Comparison of ENCODE assay signal across 28 mouse cellular contexts in the genomic region with DNA sequence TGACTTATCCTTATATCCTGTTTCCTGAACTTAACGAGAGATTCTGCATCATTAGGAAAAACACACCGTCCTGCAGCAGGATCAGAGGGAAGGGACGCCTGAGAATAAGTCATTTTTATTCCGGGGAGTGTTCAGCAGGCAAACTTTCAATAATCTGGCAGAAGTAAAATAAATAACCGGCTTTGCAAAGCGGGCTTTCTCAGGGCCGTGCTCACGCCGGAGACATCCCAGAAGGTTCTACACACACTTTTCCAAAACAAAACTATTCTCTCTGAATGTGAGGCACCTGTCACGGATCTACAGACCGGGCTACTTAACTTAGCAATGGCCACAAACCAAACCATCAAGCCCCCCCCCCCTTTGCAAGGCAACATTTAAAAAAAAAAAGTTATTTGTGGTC.
DNase-seq lines count a peak whose midpoint lies in the region; ATAC-seq lines count a peak whose summit lies in the region.
"Had no signal": no experiment of that assay in that cellular context is flagged by ENCODE, and none has a peak within 500 bp of the region (broad histone marks: within the 10 kb centered on the region; RNA-seq: fewer than 3 reads in every experiment).

No protein-coding gene starts in this region.

- no peaks in the 10 kb centered on the region for H3K27me3 ChIP-seq in heart, embryonic 10.5 days (ENCODE audit: insufficient read depth, poor library complexity, severe bottlenecking)
- H3K27me3 ChIP-seq in limb, embryonic 10.5 days (ENCODE audit: low read depth, poor library complexity, severe bottlenecking): no peaks in the 10 kb centered on the region
- peaks cover 11% of the 10 kb centered on the region; the same call in 1 of the 2 replicates for H3K27me3 ChIP-seq in limb, embryonic 12.5 days
- H3K27me3 ChIP-seq: CH12.LX; embryonic facial prominence, embryonic 13.5 days; embryonic facial prominence, embryonic 15.5 days; forebrain, embryonic 12.5 days had no signal

- peak overlapping the region; percentile 30 for H3K4me2 ChIP-seq in limb, embryonic 12.5 days
- H3K4me2 ChIP-seq: embryonic facial prominence, embryonic 13.5 days; embryonic facial prominence, embryonic 15.5 days; forebrain, embryonic 12.5 days had no signal

- ATAC-seq in limb, embryonic 12.5 days (ENCODE audit: insufficient number of reproducible peaks, insufficient read depth, low FRiP score, low TSS enrichment, low read depth): no peak
- ATAC-seq: activated CD4-positive, CD25-positive, alpha-beta regulatory T cell, adult 4 months; CD4-positive, CD25-positive, alpha-beta regulatory T cell, adult 4 months; forebrain, embryonic 14.5 days; forebrain, embryonic 16.5 days; Patski had no signal

- peak; percentile 55 for DNase-seq in heart, adult 11 months
- no peak for DNase-seq in heart, embryonic 10.5 days (ENCODE audit: low spot score)
- peak; percentile 55 for DNase-seq in limb, embryonic 10.5 days (ENCODE audit: low spot score)
- DNase-seq in layer of hippocampus, adult 18-20 months (ENCODE audit: low spot score in 2 of 2): no peak
- DNase-seq in right cerebral cortex, postnatal 4 days: no peak
- DNase-seq: adrenal gland, adult 8-10 months; adrenal gland, postnatal 14 days; adrenal gland, postnatal 36 days; B cell, adult 2 months; cerebellum, adult 11-12 months; cerebellum, adult 2 months; cerebellum, adult 9-11 months; cerebellum, postnatal 14 days; cerebellum, postnatal 36 days; embryo, embryonic 11 days had no signal

- H3K9me3 ChIP-seq in heart, embryonic 10.5 days: no peaks in the 10 kb centered on the region
- H3K9me3 ChIP-seq in limb, embryonic 10.5 days (replicated peaks): no peaks in the 10 kb centered on the region
- no peaks in the 10 kb centered on the region for H3K9me3 ChIP-seq in limb, embryonic 12.5 days
- H3K9me3 ChIP-seq: embryonic facial prominence, embryonic 13.5 days; embryonic facial prominence, embryonic 15.5 days; forebrain, embryonic 10.5 days; forebrain, embryonic 12.5 days; G1E had no signal

- no peak overlapping the region for H3K27ac ChIP-seq in heart, embryonic 10.5 days
- H3K27ac ChIP-seq in limb, embryonic 10.5 days: peak overlapping the region; percentile 80
- no peak overlapping the region for H3K27ac ChIP-seq in limb, embryonic 12.5 days
- H3K27ac ChIP-seq: embryonic facial prominence, embryonic 13.5 days; embryonic facial prominence, embryonic 15.5 days; forebrain, embryonic 10.5 days; forebrain, embryonic 12.5 days had no signal

- no peak overlapping the region for H3K4me3 ChIP-seq in heart, embryonic 10.5 days
- no peak overlapping the region for H3K4me3 ChIP-seq in limb, embryonic 10.5 days
- no peak overlapping the region for H3K4me3 ChIP-seq in limb, embryonic 12.5 days (replicated peaks)
- H3K4me3 ChIP-seq: embryonic facial prominence, embryonic 13.5 days; embryonic facial prominence, embryonic 15.5 days; erythroblast, embryonic 14.5 days; forebrain, embryonic 10.5 days; forebrain, embryonic 12.5 days had no signal

- WGBS in heart, embryonic 10.5 days: 83% methylated on average over 11 of the region's 11 CpGs
- 36% methylated on average over 11 of the region's 11 CpGs for WGBS in limb, embryonic 10.5 days
- 9% methylated on average over 11 of the region's 11 CpGs for WGBS in limb, embryonic 12.5 days

- no peaks in the 10 kb centered on the region for H3K36me3 ChIP-seq in heart, embryonic 10.5 days
- H3K36me3 ChIP-seq in limb, embryonic 10.5 days: no peaks in the 10 kb centered on the region
- no peaks in the 10 kb centered on the region for H3K36me3 ChIP-seq in limb, embryonic 12.5 days
- H3K36me3 ChIP-seq: embryonic facial prominence, embryonic 13.5 days; embryonic facial prominence, embryonic 15.5 days; forebrain, embryonic 10.5 days; forebrain, embryonic 12.5 days; G1E had no signal

- peaks cover 11% of the 10 kb centered on the region; the same call in 1 of the 2 replicates for H3K4me1 ChIP-seq in heart, embryonic 10.5 days
- H3K4me1 ChIP-seq in limb, embryonic 10.5 days: peaks cover 63% of the 10 kb centered on the region
- peaks cover 51% of the 10 kb centered on the region for H3K4me1 ChIP-seq in limb, embryonic 12.5 days (replicated peaks)
- H3K4me1 ChIP-seq: embryonic facial prominence, embryonic 15.5 days; forebrain, embryonic 12.5 days had no signal

- H3K9ac ChIP-seq in limb, embryonic 12.5 days (replicated peaks): no peak overlapping the region
- H3K9ac ChIP-seq: embryonic facial prominence, embryonic 13.5 days; embryonic facial prominence, embryonic 15.5 days; forebrain, embryonic 12.5 days had no signal

Comparison
In these comparisons a context has a peak if more than half of its experiments do, and no peak if none do; other contexts are left out.
1. DNase-seq: peak in heart, adult 11 months (single experiment) and limb, embryonic 10.5 days (single experiment); none in heart, embryonic 10.5 days (single experiment), layer of hippocampus, adult 18-20 months (0 of 2) and right cerebral cortex, postnatal 4 days (single experiment).